Mouse (Mus musculus): ENCODE measurements around the gene Krt82. TPM values are rescaled to one million over a fixed set of nuclear protein-coding genes. Genes with fewer than 3 reads are reported as not detected.
A peak's percentile ranks its signal among the peaks of the same experiment; 100 is the strongest.

Gene Krt82
- polyA plus RNA-seq, 1 experiment = not detected

DNA sequence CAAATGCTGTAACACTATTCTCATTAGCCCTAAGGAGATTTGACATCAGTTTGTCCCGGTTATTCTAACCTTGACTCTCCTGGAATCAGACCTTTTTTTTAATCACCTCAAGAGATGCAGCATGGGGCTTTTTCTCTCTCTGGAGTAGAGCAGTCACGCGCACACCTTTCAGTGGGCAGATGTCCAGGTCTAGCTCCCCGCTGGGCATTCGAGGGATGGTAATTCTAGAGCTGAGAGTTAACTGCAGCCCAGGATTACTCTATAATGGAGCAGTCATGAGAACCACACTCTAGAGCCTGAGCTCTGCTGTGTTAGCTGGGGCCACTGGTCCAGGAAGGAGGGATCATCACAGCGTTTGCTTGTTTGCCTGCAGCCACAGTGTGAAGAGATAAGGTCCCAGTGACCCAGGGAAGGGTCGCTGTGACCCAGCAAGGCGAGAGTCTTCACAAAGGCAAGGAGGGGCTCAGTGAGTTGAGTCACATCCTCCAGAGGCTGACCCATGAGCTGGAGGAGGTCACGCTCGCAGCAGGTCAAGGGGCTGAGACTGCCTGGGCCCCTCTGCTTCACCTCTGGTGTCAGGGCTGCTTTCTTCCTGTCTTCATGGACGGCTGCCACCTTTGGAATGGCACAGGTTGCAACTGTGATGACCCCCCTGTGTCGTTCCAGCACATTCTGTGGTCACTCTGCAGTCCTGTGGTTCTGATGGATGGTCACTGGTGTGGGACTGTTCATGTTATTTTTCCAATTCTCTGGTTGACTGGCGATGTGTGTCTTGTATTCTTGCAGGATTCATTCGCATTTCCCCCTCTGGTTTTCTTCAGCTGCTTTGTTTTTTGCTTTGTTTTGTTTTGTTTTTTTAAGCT, 43.3 kb downstream of the Krt82 start:
- Histone ChIP-seq H3K27ac (ENCODE audit: insufficient read depth, low read length) (no peak overlapping the region), H3K27me3 (ENCODE audit: control insufficient read depth, insufficient read depth, low read length) (no peaks in the 10 kb centered on the region), H3K4me3 (replicated peaks; ENCODE audit: insufficient read depth, low read depth, low read length) (no peak overlapping the region), H3K4me1 (ENCODE audit: control insufficient read depth, insufficient read depth, low read length) (no peaks in the 10 kb centered on the region)
- peak in 1 of 2 experiments; percentile 4 for DNase-seq
- WGBS = 30% methylated on average over 14 of the region's 14 CpGs
- TF ChIP-seq POLR2A (IDR thresholded peaks at IDR 0.05; ENCODE audit: borderline replicate concordance, insufficient read depth, low read length) = no peak
- no peak for TF ChIP-seq CTCF (IDR thresholded peaks at IDR 0.05; ENCODE audit: borderline replicate concordance, insufficient read depth, low read depth, low read length)

DNA sequence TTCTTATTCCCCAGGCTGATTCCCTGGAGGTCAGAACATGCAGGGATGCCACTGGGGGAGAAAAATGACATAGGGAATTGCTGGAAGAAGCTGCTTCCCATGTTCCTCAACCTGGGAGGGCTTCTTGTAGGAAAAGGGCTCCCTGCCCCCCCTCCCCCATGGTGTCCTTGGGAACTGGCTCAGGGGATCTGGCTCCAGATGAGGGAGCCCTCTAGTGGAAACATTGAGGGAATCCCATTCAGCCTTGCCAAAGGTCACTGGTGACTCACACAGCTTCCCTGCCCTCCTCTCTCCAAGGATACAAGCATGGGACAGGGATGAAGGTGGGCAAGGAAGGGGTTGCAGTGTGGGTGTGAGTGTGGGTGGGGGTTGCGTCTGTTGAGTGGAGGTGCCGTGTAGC, 53.3 kb downstream of the Krt82 start:
- TF ChIP-seq POLR2A (IDR thresholded peaks at IDR 0.05; ENCODE audit: borderline replicate concordance, insufficient read depth, low read length) = no peak
- TF ChIP-seq CTCF (IDR thresholded peaks at IDR 0.05; ENCODE audit: borderline replicate concordance, insufficient read depth, low read depth, low read length) = peak; percentile 53; the same call in 1 of the 2 replicates
- H3K4me1 ChIP-seq (ENCODE audit: control insufficient read depth, insufficient read depth, low read length) = no peaks in the 10 kb centered on the region
- no peaks in the 10 kb centered on the region for H3K27me3 ChIP-seq (ENCODE audit: control insufficient read depth, insufficient read depth, low read length)
- H3K27ac ChIP-seq (ENCODE audit: insufficient read depth, low read length) = no peak overlapping the region
- DNase-seq = peak; percentile 21 to 28
- 88% methylated on average over 2 of the region's 2 CpGs for WGBS
- H3K4me3 ChIP-seq (replicated peaks; ENCODE audit: insufficient read depth, low read depth, low read length) = no peak overlapping the region

DNA sequence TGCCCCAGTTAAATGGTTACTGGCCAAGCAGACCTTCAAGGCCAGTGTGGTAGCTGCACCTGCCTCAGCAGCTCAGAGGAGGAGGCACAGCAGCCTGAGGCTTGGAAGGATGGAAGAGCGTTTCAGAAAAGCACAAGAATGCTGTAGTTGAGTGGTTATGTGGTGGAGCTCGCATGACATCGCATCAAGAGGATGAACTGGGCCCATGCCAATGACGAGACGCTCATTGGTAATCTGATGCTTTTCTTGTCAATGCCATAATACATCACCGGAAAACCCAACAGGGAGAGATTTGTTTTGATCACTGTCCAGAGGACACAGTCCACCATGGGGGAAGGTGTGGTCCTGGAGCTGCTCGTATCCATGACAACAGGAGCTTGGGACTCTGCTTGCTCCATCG, 55.2 kb downstream of the Krt82 start:
- no peak for DNase-seq
- TF ChIP-seq CTCF (IDR thresholded peaks at IDR 0.05; ENCODE audit: borderline replicate concordance, insufficient read depth, low read depth, low read length) (no peak), POLR2A (IDR thresholded peaks at IDR 0.05; ENCODE audit: borderline replicate concordance, insufficient read depth, low read length) (no peak)
- WGBS = 64% methylated on average over 8 of the region's 8 CpGs
- Histone ChIP-seq H3K4me1 (ENCODE audit: control insufficient read depth, insufficient read depth, low read length) (no peaks in the 10 kb centered on the region), H3K27ac (ENCODE audit: insufficient read depth, low read length) (no peak overlapping the region), H3K27me3 (ENCODE audit: control insufficient read depth, insufficient read depth, low read length) (no peaks in the 10 kb centered on the region), H3K4me3 (replicated peaks; ENCODE audit: insufficient read depth, low read depth, low read length) (no peak overlapping the region)

DNA sequence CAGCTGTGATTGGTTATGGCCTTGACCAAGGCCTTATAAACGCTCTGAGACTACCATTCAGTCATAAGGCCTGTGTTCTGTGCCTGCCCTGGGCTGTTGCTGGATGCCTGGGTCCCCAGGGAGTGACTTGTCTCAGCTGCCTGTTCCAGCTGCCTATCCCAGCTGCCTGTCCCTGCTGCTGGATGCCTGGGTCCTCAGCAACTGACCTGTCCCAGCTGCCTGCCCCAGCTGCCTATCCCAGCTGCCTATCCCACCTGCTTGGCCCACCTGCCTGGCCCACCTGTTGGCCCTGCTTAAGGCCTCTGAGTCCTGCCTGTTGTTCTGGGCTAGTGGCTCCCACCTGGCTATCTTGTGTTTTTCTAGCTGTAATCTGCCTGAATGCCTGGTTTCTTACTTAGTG, 56.3 kb downstream of the Krt82 start:
- TF ChIP-seq CTCF (IDR thresholded peaks at IDR 0.05; ENCODE audit: borderline replicate concordance, insufficient read depth, low read depth, low read length) (no peak), POLR2A (IDR thresholded peaks at IDR 0.05; ENCODE audit: borderline replicate concordance, insufficient read depth, low read length) (no peak)
- Histone ChIP-seq H3K27ac (ENCODE audit: insufficient read depth, low read length) (no peak overlapping the region), H3K27me3 (ENCODE audit: control insufficient read depth, insufficient read depth, low read length) (no peaks in the 10 kb centered on the region), H3K4me1 (ENCODE audit: control insufficient read depth, insufficient read depth, low read length) (no peaks in the 10 kb centered on the region), H3K4me3 (replicated peaks; ENCODE audit: insufficient read depth, low read depth, low read length) (no peak overlapping the region)
- WGBS = 54% methylated on average over 1 of the region's 1 CpGs
- DNase-seq = no peak

DNA sequence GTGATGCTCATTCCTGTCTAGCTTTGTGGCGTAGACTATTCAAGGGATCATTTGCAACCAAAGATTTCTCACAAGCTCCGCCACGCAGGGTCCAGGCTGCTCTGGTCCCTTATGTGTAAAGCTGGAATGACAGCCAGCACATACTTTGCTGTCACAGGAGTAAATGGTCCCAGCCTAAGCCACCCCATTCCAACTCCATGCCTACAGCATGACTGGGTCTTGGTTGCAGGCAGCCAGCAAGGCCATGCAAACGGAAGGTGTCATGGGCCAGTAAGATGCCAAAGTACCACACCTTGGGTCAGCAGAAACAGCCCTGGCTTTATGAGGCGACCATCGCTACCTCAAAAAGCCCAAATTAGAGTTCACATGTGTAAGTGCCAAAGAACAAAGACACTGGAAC, 56.8 kb downstream of the Krt82 start:
- Histone ChIP-seq H3K4me3 (replicated peaks; ENCODE audit: insufficient read depth, low read depth, low read length) (no peak overlapping the region), H3K27me3 (ENCODE audit: control insufficient read depth, insufficient read depth, low read length) (no peaks in the 10 kb centered on the region), H3K27ac (ENCODE audit: insufficient read depth, low read length) (no peak overlapping the region), H3K4me1 (ENCODE audit: control insufficient read depth, insufficient read depth, low read length) (no peaks in the 10 kb centered on the region)
- no peak for DNase-seq
- no peak for TF ChIP-seq POLR2A (IDR thresholded peaks at IDR 0.05; ENCODE audit: borderline replicate concordance, insufficient read depth, low read length)
- no peak for TF ChIP-seq CTCF (IDR thresholded peaks at IDR 0.05; ENCODE audit: borderline replicate concordance, insufficient read depth, low read depth, low read length)
- WGBS = 94% methylated on average over 6 of the region's 6 CpGs

DNA sequence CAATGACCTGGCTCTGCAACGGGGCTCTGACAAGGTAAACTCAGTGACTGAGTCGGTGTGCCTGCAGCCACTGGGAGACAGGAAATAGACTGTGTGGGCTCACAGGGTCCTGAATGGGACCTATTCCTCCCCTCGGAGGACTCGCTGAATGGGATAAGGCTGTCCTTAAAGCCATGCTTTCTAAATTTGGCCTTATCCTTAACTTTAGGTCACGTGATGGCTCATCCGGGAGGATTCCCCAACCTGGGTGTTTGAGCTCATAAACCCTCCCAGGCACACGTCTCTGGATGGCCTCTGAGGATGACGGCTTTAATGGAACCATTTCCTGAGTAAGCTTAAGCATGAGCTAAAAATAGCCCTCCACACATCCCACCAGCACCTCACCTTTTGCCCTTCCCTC, 57.7 kb downstream of the Krt82 start:
- Histone ChIP-seq H3K4me1 (ENCODE audit: control insufficient read depth, insufficient read depth, low read length) (no peaks in the 10 kb centered on the region), H3K27ac (ENCODE audit: insufficient read depth, low read length) (no peak overlapping the region), H3K4me3 (replicated peaks; ENCODE audit: insufficient read depth, low read depth, low read length) (no peak overlapping the region), H3K27me3 (ENCODE audit: control insufficient read depth, insufficient read depth, low read length) (no peaks in the 10 kb centered on the region)
- 86% methylated on average over 8 of the region's 8 CpGs for WGBS
- TF ChIP-seq CTCF (IDR thresholded peaks at IDR 0.05; ENCODE audit: borderline replicate concordance, insufficient read depth, low read depth, low read length) (no peak), POLR2A (IDR thresholded peaks at IDR 0.05; ENCODE audit: borderline replicate concordance, insufficient read depth, low read length) (no peak)
- DNase-seq = no peak

DNA sequence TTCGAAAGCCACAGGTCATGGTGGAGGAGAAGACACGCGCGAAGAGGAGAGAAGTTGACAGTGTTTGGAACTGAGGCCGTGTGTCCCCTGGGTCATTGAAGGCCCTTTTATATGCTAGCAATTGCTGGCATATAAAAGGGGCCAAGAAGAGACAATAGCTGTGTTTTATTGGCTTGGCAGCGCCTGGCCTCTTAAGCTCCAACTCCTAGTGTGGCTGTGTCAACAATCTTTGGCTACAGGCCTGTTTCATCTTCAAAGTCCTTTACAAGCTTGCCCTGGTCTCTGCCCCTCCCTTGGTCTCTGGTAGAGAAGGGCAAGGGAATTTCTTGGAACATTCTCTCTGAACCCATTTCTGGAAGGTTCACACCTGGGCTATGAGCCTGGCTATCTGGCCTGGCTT, 59.0 kb downstream of the Krt82 start, which contains the start of gene Krt83:
Krt83 (minus strand) TSS at position 82 of the 400 bp plus-strand sequence.
- no peaks in the 10 kb centered on the region for H3K27me3 ChIP-seq (ENCODE audit: control insufficient read depth, insufficient read depth, low read length)
- TF ChIP-seq CTCF (IDR thresholded peaks at IDR 0.05; ENCODE audit: borderline replicate concordance, insufficient read depth, low read depth, low read length) (no peak), POLR2A (IDR thresholded peaks at IDR 0.05; ENCODE audit: borderline replicate concordance, insufficient read depth, low read length) (no peak)
- no peaks in the 10 kb centered on the region for H3K4me1 ChIP-seq (ENCODE audit: control insufficient read depth, insufficient read depth, low read length)
- WGBS = 41% methylated on average over 6 of the region's 6 CpGs
- peak in 1 of 2 experiments; percentile 7 for DNase-seq
- no peak within 1 kb of the TSS for H3K27ac ChIP-seq (ENCODE audit: insufficient read depth, low read length)
- no peak within 1 kb of the TSS for H3K4me3 ChIP-seq (replicated peaks; ENCODE audit: insufficient read depth, low read depth, low read length)

Other genes with a start within 250 kb of the Krt82 start
- gene Krt80, start 180.5 kb downstream of the Krt82 start, polyA plus RNA-seq (2012; rRNA removed) = 0.05 and 0.30 TPM in 2 replicates
- 0.33 and 0.36 TPM in 2 replicates for gene Krt7, start 139.6 kb downstream of the Krt82 start, polyA plus RNA-seq (2012; rRNA removed)
- 0.13 and 0.15 TPM in 2 replicates for gene Krt87, start 111.9 kb downstream of the Krt82 start, polyA plus RNA-seq (2012; rRNA removed)
- gene Krt88, start 102.9 kb downstream of the Krt82 start, polyA plus RNA-seq (2012; rRNA removed) = not detected in 2 replicates
- gene Krt81, start 86.9 kb downstream of the Krt82 start, polyA plus RNA-seq (2012; rRNA removed) = not detected in 2 replicates
- gene Krt86, start 77.2 kb downstream of the Krt82 start, polyA plus RNA-seq (2012; rRNA removed) = not detected in 2 replicates
- gene Krt83, start 59.2 kb downstream of the Krt82 start, polyA plus RNA-seq (2012; rRNA removed) = not detected in 2 replicates
- gene Gm49425, start 33.4 kb downstream of the Krt82 start, polyA plus RNA-seq (2012; rRNA removed) = not detected in 2 replicates
- gene Krt84, start 17.8 kb downstream of the Krt82 start, polyA plus RNA-seq (2012; rRNA removed) = not detected in 2 replicates
- 0.03 and 0.08 TPM in 2 replicates for gene Krt90, start 12.3 kb upstream of the Krt82 start, polyA plus RNA-seq (2012; rRNA removed)
- gene Krt75, start 23.2 kb upstream of the Krt82 start, polyA plus RNA-seq (2012; rRNA removed) = not detected in 2 replicates
- gene Gm5414, start 77.5 kb upstream of the Krt82 start, polyA plus RNA-seq (2012; rRNA removed) = not detected in 2 replicates
- gene Gm5478, start 96.7 kb upstream of the Krt82 start, polyA plus RNA-seq (2012; rRNA removed) = not detected in 2 replicates
- gene Krt6b, start 129.6 kb upstream of the Krt82 start, polyA plus RNA-seq (2012; rRNA removed) = not detected in 2 replicates
- gene Krt6a, start 143.6 kb upstream of the Krt82 start, polyA plus RNA-seq (2012; rRNA removed) = not detected in 2 replicates
- gene Krt5, start 162.2 kb upstream of the Krt82 start, polyA plus RNA-seq (2012; rRNA removed) = 0.08 TPM in 1 of 2 replicates, not detected in the other
- 0.25 and 0.54 TPM in 2 replicates for gene Krt71, start 192.4 kb upstream of the Krt82 start, polyA plus RNA-seq (2012; rRNA removed)
- not detected in 2 replicates for gene Krt72, start 235.8 kb upstream of the Krt82 start, polyA plus RNA-seq (2012; rRNA removed)

Data from cerebellum, adult 2 months (tissue).